Mouse (Mus musculus): ENCODE results near the gene Spag6.

The Spag6 gene

GRCm38 (mm10) chr2:18687671-18688170 lies 6.1 kb upstream of the Spag6 start:
- CTCF ChIA-PET: interaction anchor here (0.7 kb wide), 1 partner anchor 9 kb away, joined by 4 read pairs; no protein-coding TSS in a partner anchor

GRCm38 (mm10) chr2:18688286-18688685 lies 5.5 kb upstream of the Spag6 start:
- CTCF ChIA-PET: interaction anchor here (0.7 kb wide), 1 partner anchor 9 kb away, joined by 4 read pairs; no protein-coding TSS in a partner anchor

GRCm38 (mm10) chr2:18688708-18689063 lies 5.1 kb upstream of the Spag6 start:
- CTCF ChIA-PET: no interaction called here

DNA sequence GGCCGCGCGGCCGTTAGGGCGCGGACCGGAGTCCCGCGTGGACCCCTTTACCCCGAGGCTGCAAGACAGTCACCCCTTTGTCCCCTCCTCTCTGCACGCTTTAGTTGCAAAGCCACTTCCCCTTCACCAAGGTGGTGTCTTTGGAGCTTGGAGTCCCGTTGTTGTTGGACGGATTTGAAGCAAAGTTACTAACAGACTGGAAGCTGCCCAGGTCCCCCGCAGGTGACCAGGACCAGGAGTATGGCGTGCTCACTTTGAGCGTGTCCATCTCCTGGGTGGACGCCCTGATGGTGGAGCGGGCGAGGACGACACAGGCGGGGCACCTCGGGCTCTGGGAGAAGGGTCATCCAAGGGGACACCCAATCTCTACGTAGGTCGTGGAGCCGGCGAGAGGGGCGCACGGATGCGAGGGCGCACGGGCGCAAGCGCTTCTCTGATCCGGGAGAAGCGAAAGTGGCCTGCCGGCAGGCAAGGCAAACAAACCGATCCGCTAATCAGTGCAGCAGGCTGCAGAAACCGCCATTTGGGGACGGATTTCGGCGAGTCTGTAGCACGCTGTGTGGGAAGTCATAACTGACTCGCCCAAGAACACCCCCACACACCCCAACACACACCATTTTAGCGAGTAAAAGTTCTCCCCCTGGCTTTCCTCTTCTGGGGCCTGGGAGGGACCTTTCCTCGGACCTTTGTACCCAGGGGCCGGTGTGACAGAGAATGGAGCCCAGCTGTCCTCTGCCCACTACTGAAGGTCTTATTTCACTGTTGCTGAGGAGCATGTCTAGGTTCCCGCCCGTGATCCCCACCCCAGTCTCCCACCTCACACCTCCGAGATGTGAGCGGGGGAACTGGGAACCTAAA lies 4.5 kb upstream of the Spag6 start:
- CTCF ChIA-PET: interaction anchor here (0.6 kb wide), 1 partner anchor 11 kb away, joined by 4 read pairs; no protein-coding TSS in a partner anchor

- CTCF ChIA-PET: no interaction called here
These were observed 3.7 kb upstream of the Spag6 start for GRCm38 (mm10) chr2:18690055-18690691.

GRCm38 (mm10) chr2:18690756-18691155 lies 3.1 kb upstream of the Spag6 start:
- CTCF ChIA-PET: no interaction called here

- CTCF ChIA-PET: interaction anchor here (0.6 to 0.7 kb wide), 2 partner anchors 23 to 609 kb away, joined by 3 to 5 read pairs; no protein-coding TSS in a partner anchor
These were observed 1.8 kb upstream of the Spag6 start for GRCm38 (mm10) chr2:18692031-18692430.

DNA sequence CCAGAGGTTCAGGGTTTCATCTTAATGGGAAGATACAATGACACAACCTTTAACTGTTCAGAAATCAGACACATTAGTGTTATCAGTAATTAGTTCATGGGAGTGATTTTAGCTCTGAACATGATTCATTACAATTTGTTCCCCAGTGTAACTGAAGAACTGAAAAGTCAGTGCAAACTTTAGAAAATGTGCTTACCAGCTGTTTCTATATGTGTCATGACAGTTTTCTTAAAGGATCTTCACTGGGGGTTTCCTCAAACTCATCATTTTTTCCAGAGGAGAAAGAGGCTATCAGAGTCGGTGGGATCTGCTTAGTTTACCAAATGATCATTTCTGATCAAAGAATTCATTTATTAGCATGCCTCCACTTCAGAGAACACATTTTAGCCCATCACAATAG lies 1.3 kb upstream of the Spag6 start:
- CTCF ChIA-PET: interaction anchor here (0.6 kb wide), 1 partner anchor 23 kb away, joined by 5 read pairs; no protein-coding TSS in a partner anchor

- CTCF ChIA-PET: no interaction called here
These were observed 351 bp upstream of the Spag6 start for GRCm38 (mm10) chr2:18693491-18693870.

- CTCF ChIA-PET: interaction anchor here (0.6 to 0.8 kb wide), 2 partner anchors 17 to 103 kb away, joined by 3 to 7 read pairs; no protein-coding TSS in a partner anchor
These were observed 749 bp downstream of the Spag6 start for GRCm38 (mm10) chr2:18694611-18694950.

- CTCF ChIA-PET: interaction anchor here (0.6 to 0.8 kb wide), 3 partner anchors 17 to 108 kb away, joined by 3 to 7 read pairs (median 3); no protein-coding TSS in a partner anchor
These were observed 1.3 kb downstream of the Spag6 start for GRCm38 (mm10) chr2:18695163-18695562.

GRCm38 (mm10) chr2:18695629-18696150 lies 1.9 kb downstream of the Spag6 start:
- CTCF ChIA-PET: interaction anchor here (0.6 to 0.8 kb wide), 2 partner anchors 18 to 109 kb away, joined by 3 to 7 read pairs; no protein-coding TSS in a partner anchor

GRCm38 (mm10) chr2:18697591-18698244 lies 3.9 kb downstream of the Spag6 start:
- CTCF ChIA-PET: no interaction called here

DNA sequence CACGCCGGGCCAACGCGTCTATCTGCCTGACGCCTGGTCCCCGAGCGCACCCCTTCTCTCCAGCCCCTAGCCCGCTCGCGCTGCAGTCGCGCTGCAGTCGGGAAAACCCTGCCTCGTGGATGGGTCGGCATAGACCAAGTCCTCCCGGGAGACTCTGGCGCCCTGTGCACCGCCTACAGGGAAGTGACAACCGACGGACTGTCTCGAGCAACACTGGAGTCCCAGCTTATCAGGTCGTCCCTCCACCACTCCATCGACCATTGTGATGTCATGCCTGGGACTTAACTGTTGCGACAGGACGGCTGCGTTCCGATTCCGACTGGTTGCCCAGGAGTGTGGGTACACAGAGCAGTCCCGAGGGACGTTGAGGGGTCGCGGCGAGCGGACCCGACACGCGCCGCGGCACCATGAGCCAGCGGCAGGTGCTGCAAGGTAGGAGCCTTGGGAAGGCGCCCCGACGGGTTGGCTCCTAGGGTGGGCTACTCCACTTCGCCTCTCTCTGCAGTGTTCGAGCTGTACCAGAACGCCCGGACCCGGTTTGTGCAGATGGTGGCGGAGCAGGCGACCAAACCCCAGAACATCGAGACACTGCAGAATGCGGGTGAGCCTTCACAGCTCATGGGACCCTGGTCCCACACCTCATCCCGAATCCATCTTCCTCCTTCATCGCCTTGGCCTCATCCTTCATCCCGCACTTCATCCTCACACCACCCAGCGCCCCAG lies 5.0 kb downstream of the Spag6 start:
- CTCF ChIA-PET: no interaction called here

GRCm38 (mm10) chr2:18699401-18699990 lies 5.7 kb downstream of the Spag6 start:
- CTCF ChIA-PET: no interaction called here

DNA sequence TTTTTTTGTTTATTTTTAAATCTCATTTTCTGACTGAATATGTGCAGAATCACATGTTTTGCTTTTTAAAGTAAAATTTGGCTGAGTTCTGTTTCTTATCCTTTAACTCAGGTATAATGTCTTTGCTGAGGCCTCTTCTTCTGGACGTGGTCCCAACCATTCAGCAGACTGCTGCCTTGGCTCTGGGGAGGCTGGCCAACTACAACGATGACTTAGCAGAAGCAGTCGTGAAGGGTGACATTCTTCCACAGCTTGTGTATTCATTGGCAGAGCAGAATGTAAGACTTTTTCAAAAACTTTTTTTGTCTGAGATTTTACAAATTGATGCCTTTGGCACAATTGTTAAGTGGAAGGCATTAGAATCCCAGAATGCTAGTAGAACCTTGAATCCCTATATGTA lies 16.5 kb downstream of the Spag6 start:
- CTCF ChIA-PET: no interaction called here

DNA sequence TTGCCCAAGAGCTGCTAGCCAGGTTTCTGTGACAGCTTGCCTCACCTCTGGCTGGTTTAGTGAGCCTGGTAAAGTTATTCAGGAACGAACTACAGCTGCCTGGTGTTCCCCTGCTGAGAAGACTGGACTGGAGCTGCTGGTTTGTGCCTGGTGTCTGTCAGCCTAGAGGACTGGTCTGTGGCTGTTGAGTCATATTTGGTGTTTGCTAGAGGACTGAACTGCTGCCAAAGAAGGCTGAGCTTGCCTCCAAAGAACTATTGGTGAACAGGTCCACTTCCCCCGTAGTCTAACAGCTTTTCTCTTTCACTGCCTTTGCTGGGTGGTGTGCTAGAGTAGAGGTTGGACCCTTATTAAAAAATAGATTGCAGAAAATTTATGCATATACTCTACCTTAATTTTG lies 19.2 kb downstream of the Spag6 start:
- CTCF ChIA-PET: no interaction called here

DNA sequence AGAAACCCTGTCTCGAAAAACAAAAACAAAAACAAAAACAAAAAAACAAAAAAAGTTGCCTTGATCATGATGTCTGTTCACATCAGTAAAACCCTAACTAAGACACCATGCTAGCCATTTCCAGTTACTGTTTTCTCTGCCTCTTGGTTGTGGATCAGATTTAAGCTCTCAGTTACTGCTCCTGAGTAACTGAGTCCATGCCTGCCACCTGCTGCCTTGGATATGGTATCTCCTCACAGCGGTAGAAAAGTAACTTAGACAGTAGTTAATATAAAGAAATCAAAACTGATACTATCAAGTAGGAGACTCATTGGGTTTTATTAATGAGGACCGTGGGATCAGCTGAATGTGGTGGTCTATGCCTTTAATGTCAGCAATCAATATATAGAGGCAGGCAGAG lies 20.5 kb downstream of the Spag6 start:
- CTCF ChIA-PET: interaction anchor here (0.8 kb wide), 1 partner anchor 19 kb away, joined by 4 read pairs; no protein-coding TSS in a partner anchor

DNA sequence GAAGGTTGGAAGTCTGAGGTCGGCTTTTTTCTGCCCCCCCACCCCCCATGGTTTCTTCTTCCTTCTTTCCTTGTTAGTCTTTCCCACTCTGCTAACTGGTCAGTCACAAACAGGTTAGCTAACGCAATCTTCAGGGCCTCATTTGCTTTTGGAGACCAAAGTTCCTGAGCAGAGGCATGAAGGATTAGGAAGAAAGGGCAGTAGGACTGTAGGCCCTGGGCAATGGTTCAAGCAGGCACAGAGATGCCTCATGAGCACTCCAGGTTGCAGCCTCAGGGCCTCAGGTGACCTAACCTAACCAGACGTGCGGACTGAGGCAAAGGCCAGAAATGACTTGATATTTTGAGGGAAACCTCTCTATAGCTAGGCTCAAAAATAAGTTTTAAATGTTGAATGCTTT lies 24.7 kb downstream of the Spag6 start:
- CTCF ChIA-PET: interaction anchor here (0.5 kb wide), 1 partner anchor 809 kb away, joined by 4 read pairs; no protein-coding TSS in a partner anchor

GRCm38 (mm10) chr2:18722208-18722830 lies 28.5 kb downstream of the Spag6 start:
- CTCF ChIA-PET: no interaction called here

Data from spleen, embryonic (tissue).